Mouse (Mus musculus): ENCODE data around the gene 6030408B16Rik.

GRCm38 (mm10) chr15:101279430-101279999 lies 13.5 kb upstream of the 6030408B16Rik start:
- no peak for TF ChIP-seq CTCF (IDR thresholded peaks at IDR 0.05; ENCODE audit: borderline replicate concordance, extremely low read depth, insufficient read depth, insufficient read length)
- no peak for TF ChIP-seq POLR2A (IDR thresholded peaks at IDR 0.05; ENCODE audit: borderline replicate concordance, extremely low read depth, insufficient read depth, insufficient read length, poor library complexity, severe bottlenecking)

Data from brain, embryonic 14.5 days (tissue).